Mouse (Mus musculus) MEL (cell line): ENCODE results near the gene Celsr1.

Source experiments
- CTCF ChIP-seq, 3 experiments: IDR thresholded peaks in 2 of 3; conservative IDR thresholded peaks in 1 of 3; 2 replicates each; pipeline ENCODE4 v1.5.1; 2011 to 2012; ENCODE audit warnings: low read length in 3 of 3, low read depth in 2 of 3, mild to moderate bottlenecking in 2 of 3, improper control_type of control experiment in 1 of 3, inconsistent platforms in 1 of 3, mixed read lengths in 1 of 3, moderate library complexity in 1 of 3; ENCODE audit not compliant: control insufficient read depth in 1 of 3, insufficient read depth in 1 of 3, poor library complexity in 1 of 3, severe bottlenecking in 1 of 3
- E2F4 ChIP-seq: IDR thresholded peaks from 2 replicates; pipeline ENCODE4 v1.6.1; 2011; ENCODE audit warnings: low read depth, low read length, improper control_type of control experiment, borderline replicate concordance
- EP300 ChIP-seq, 2 experiments: IDR thresholded peaks; 2 replicates each; pipeline ENCODE4 v1.6.1; 2011; ENCODE audit warnings: improper control_type of control experiment in 2 of 2, low read length in 2 of 2, low read depth in 1 of 2, mild to moderate bottlenecking in 1 of 2
- KAT2A ChIP-seq: conservative IDR thresholded peaks from 2 replicates; pipeline ENCODE4 v1.6.1; 2012; ENCODE audit warnings: low read depth, low read length, improper control_type of control experiment, inconsistent platforms
- MAX ChIP-seq: IDR thresholded peaks from 2 replicates; pipeline ENCODE4 v1.6.1; 2011; ENCODE audit warnings: low read length, improper control_type of control experiment
- MXI1 ChIP-seq: IDR thresholded peaks from 2 replicates; pipeline ENCODE4 v1.6.1; 2011; ENCODE audit warnings: mild to moderate bottlenecking, low read depth, low read length, improper control_type of control experiment
- MYC ChIP-seq: IDR thresholded peaks from 2 replicates; pipeline ENCODE4 v1.6.1; 2011; ENCODE audit warnings: low read depth, mild to moderate bottlenecking, low read length, improper control_type of control experiment, moderate library complexity
- POLR2A ChIP-seq, 2 experiments: IDR thresholded peaks; 2 replicates each; pipeline ENCODE4 v1.6.1; 2011 to 2012; ENCODE audit warnings: low read length in 2 of 2, mild to moderate bottlenecking in 2 of 2, control low read depth in 1 of 2, improper control_type of control experiment in 1 of 2, low read depth in 1 of 2, moderate library complexity in 1 of 2; ENCODE audit not compliant: control insufficient read depth in 1 of 2, insufficient read depth in 1 of 2, poor library complexity in 1 of 2
- POLR2AphosphoS5 ChIP-seq: IDR thresholded peaks from 2 replicates; pipeline ENCODE4 v1.6.1; 2012; ENCODE audit warnings: low read depth, borderline replicate concordance, mild to moderate bottlenecking, inconsistent platforms, low read length, moderate library complexity, mixed read lengths
- TCF12 ChIP-seq: IDR thresholded peaks from 2 replicates; pipeline ENCODE4 v1.6.1; 2014; ENCODE audit warnings: low read depth, mild to moderate bottlenecking, inconsistent platforms, low read length, improper control_type of control experiment, moderate library complexity
- USF1 ChIP-seq: IDR thresholded peaks from 2 replicates; pipeline ENCODE4 v1.6.1; 2014; ENCODE audit warnings: low read depth, mild to moderate bottlenecking, inconsistent platforms, low read length, improper control_type of control experiment, moderate library complexity
- ZMIZ1 ChIP-seq: IDR thresholded peaks from 2 replicates; pipeline ENCODE4 v1.6.1; 2012; ENCODE audit warnings: low read depth, mild to moderate bottlenecking, inconsistent platforms, low read length, improper control_type of control experiment, moderate library complexity
- ZNF384 ChIP-seq: IDR thresholded peaks from 2 replicates; pipeline ENCODE4 v1.6.1; 2012; ENCODE audit warnings: low read depth, mild to moderate bottlenecking, inconsistent platforms, low read length, improper control_type of control experiment

DNA sequence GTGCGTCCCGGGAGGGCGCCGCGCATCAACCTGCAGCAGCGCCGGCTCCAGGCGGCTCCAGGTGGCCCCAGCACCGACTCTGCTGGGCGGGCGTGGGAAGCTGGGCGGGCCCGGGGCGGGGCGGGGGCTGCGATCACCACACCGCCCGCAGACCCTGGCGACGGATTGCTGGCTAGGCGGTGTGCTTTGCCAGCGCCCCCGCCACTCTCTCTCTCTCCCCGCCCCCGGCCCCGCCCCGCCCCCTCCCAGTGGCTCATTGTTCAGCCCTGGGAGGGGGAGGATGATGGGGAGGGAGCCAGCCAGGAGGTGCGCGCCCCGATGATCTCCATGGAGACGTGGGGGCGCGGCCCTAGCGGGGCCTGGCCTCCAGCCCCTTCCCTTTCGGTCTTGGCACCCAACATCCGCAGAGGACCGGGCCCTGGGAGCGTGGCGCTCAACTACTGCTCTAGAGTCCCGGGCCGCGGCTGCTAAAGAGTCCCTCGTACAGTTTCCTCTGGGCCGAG is 495 bp upstream of the Celsr1 start:
- TF ChIP-seq ZNF384 (no peak), TCF12 (no peak), CTCF (IDR thresholded peaks at IDR 0.05 in 2 of 3, conservative IDR thresholded peaks at IDR 0.05 in 1 of 3; ENCODE audit: control insufficient read depth in 1 of 3, insufficient read depth in 1 of 3, low read depth in 2 of 3, low read length in 3 of 3, poor library complexity in 1 of 3, severe bottlenecking in 1 of 3) (no peak), KAT2A (no peak), EP300 (IDR thresholded peaks at IDR 0.05; ENCODE audit: low read depth in 1 of 2, low read length in 2 of 2) (no peak), MYC (no peak), E2F4 (no peak), POLR2A (IDR thresholded peaks at IDR 0.05; ENCODE audit: control insufficient read depth in 1 of 2, insufficient read depth in 1 of 2, low read depth in 1 of 2, low read length in 2 of 2, poor library complexity in 1 of 2) (no peak), POLR2AphosphoS5 (no peak), USF1 (no peak), MXI1 (no peak), ZMIZ1 (no peak), MAX (no peak)
